Mouse (Mus musculus): ENCODE results near the gene Ugcg.

DNA sequence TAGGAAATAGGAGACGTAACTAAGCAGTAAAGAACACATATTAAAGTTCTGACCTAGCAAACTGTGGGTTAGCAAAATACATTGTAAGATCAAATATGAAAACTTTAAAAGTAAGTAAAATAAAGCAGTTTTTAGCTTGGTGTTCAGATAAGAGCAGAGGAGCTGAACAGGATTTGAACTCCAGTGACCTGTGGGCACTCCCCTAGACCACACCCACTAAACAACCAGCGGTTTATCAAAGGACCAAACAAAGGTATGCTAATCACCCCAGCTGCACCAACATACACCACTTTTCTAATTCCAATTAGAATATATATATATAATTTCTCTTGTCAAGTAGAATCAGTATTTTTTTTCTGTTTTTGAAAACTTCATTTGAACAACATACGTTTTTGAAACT, 3.4 kb upstream of the Ugcg start:
- TF ChIP-seq POLR2A (IDR thresholded peaks at IDR 0.05; ENCODE audit: insufficient read length, low read depth) (no peak), TCF3 (IDR thresholded peaks at IDR 0.05; ENCODE audit: insufficient read length, low read depth) (no peak), USF1 (IDR thresholded peaks at IDR 0.05; ENCODE audit: low read depth) (no peak), E2F4 (IDR thresholded peaks at IDR 0.05; ENCODE audit: insufficient read depth) (no peak)

Measured in myocyte (in vitro differentiated cells).